Mouse (Mus musculus) MEL (cell line): ENCODE results near the gene Krtap9-3. TPM values are rescaled to one million over a fixed set of nuclear protein-coding genes. Genes with fewer than 3 reads are reported as not detected.
"Not testable (repeated sequence)": the region's sequence is repeated elsewhere in the genome, so short reads cannot be mapped to it uniquely, and the experiment has no call there.

Experiments
- DNase-seq: peaks from one replicate; pipeline ENCODE4 v3.0.0; 2011; ENCODE audit warnings: low read depth, low spot score
- H3K27ac ChIP-seq: 2 replicates; pipeline ENCODE4 v1.5.1; 2012; ENCODE audit warnings: low read depth, mild to moderate bottlenecking, control low read depth, low read length, moderate library complexity; ENCODE audit not compliant: control insufficient read depth
- H3K27me3 ChIP-seq, 2 experiments: fragments of 150-350 bp in 1 of 2; sonication (generic) in 1 of 2; 2 replicates each; pipeline ENCODE4 v1.6.1; 2012; ENCODE audit warnings: low read length in 2 of 2, mild to moderate bottlenecking in 2 of 2, improper control_type of control experiment in 1 of 2, moderate library complexity in 1 of 2; ENCODE audit not compliant: insufficient read depth in 2 of 2, control insufficient read depth in 1 of 2
- H3K36me3 ChIP-seq, 2 experiments: 2 replicates each; pipeline ENCODE4 v1.6.1; 2012 to 2014; ENCODE audit warnings: low read length in 2 of 2, improper control_type of control experiment in 1 of 2, inconsistent platforms in 1 of 2, mild to moderate bottlenecking in 1 of 2; ENCODE audit not compliant: insufficient read depth in 2 of 2, control insufficient read depth in 1 of 2
- H3K4me1 ChIP-seq, 2 experiments: fragments of 150-350 bp in 1 of 2; sonication (generic) in 1 of 2; 2 replicates each; pipeline ENCODE4 v1.6.1; 2012; ENCODE audit warnings: low read length in 2 of 2, improper control_type of control experiment in 1 of 2, mild to moderate bottlenecking in 1 of 2; ENCODE audit not compliant: insufficient read depth in 2 of 2, control insufficient read depth in 1 of 2
- H3K4me3 ChIP-seq, 2 experiments: fragments of 150-350 bp in 1 of 2; sonication (generic) in 1 of 2; 2 replicates each; pipeline ENCODE4 v1.5.1; 2012; ENCODE audit warnings: low read depth in 2 of 2, low read length in 2 of 2, mild to moderate bottlenecking in 2 of 2, moderate library complexity in 2 of 2, control low read depth in 1 of 2, improper control_type of control experiment in 1 of 2; ENCODE audit not compliant: control insufficient read depth in 1 of 2, insufficient read depth in 1 of 2
- H3K79me2 ChIP-seq: 2 replicates; pipeline ENCODE4 v1.6.1; 2012; ENCODE audit warnings: mild to moderate bottlenecking, low read length, moderate library complexity; ENCODE audit not compliant: control insufficient read depth, poor library complexity, insufficient read depth
- H3K9ac ChIP-seq: 2 replicates; pipeline ENCODE4 v1.6.1; 2012; ENCODE audit warnings: low read depth, mild to moderate bottlenecking, control low read depth, low read length, moderate library complexity; ENCODE audit not compliant: control insufficient read depth, poor library complexity, severe bottlenecking
- H3K9me3 ChIP-seq: fragments of 150-350 bp; sonication (generic); replicated peaks from 2 replicates; pipeline ENCODE4 v1.6.1; 2012; ENCODE audit warnings: mild to moderate bottlenecking, low read length, improper control_type of control experiment, moderate library complexity; ENCODE audit not compliant: insufficient read depth
- CHD2 ChIP-seq: IDR thresholded peaks from 2 replicates; pipeline ENCODE4 v1.6.1; 2011; ENCODE audit warnings: low read length, improper control_type of control experiment
- CTCF ChIP-seq, 3 experiments: IDR thresholded peaks in 2 of 3; conservative IDR thresholded peaks in 1 of 3; 2 replicates each; pipeline ENCODE4 v1.5.1; 2011 to 2012; ENCODE audit warnings: low read length in 3 of 3, low read depth in 2 of 3, mild to moderate bottlenecking in 2 of 3, improper control_type of control experiment in 1 of 3, inconsistent platforms in 1 of 3, mixed read lengths in 1 of 3, moderate library complexity in 1 of 3; ENCODE audit not compliant: control insufficient read depth in 1 of 3, insufficient read depth in 1 of 3, poor library complexity in 1 of 3, severe bottlenecking in 1 of 3
- E2F4 ChIP-seq: IDR thresholded peaks from 2 replicates; pipeline ENCODE4 v1.6.1; 2011; ENCODE audit warnings: low read depth, low read length, improper control_type of control experiment, borderline replicate concordance
- EP300 ChIP-seq, 2 experiments: IDR thresholded peaks; 2 replicates each; pipeline ENCODE4 v1.6.1; 2011; ENCODE audit warnings: improper control_type of control experiment in 2 of 2, low read length in 2 of 2, low read depth in 1 of 2, mild to moderate bottlenecking in 1 of 2
- GABPA ChIP-seq: IDR thresholded peaks from 2 replicates; pipeline ENCODE4 v1.6.1; 2012; ENCODE audit warnings: low read depth, mild to moderate bottlenecking, inconsistent platforms, low read length, improper control_type of control experiment, moderate library complexity
- GATA1 ChIP-seq: IDR thresholded peaks from 2 replicates; pipeline ENCODE4 v1.6.1; 2011; ENCODE audit warnings: low read depth, low read length, improper control_type of control experiment
- JUND ChIP-seq: IDR thresholded peaks from 2 replicates; pipeline ENCODE4 v1.6.1; 2011; ENCODE audit warnings: low read depth, mild to moderate bottlenecking, improper control_type of control experiment, low read length
- POLR2A ChIP-seq, 2 experiments: IDR thresholded peaks; 2 replicates each; pipeline ENCODE4 v1.6.1; 2011 to 2012; ENCODE audit warnings: low read length in 2 of 2, mild to moderate bottlenecking in 2 of 2, control low read depth in 1 of 2, improper control_type of control experiment in 1 of 2, low read depth in 1 of 2, moderate library complexity in 1 of 2; ENCODE audit not compliant: control insufficient read depth in 1 of 2, insufficient read depth in 1 of 2, poor library complexity in 1 of 2
- POLR2AphosphoS2 ChIP-seq: IDR thresholded peaks from 2 replicates; pipeline ENCODE4 v1.6.1; 2011; ENCODE audit warnings: low read length, improper control_type of control experiment
- RCOR1 ChIP-seq: IDR thresholded peaks from 2 replicates; pipeline ENCODE4 v1.6.1; 2012; ENCODE audit warnings: low read depth, mild to moderate bottlenecking, inconsistent platforms, low read length, improper control_type of control experiment
- SIN3A ChIP-seq: IDR thresholded peaks from 2 replicates; pipeline ENCODE4 v1.6.1; 2012; ENCODE audit warnings: low read length, improper control_type of control experiment, inconsistent platforms
- USF1 ChIP-seq: IDR thresholded peaks from 2 replicates; pipeline ENCODE4 v1.6.1; 2014; ENCODE audit warnings: low read depth, mild to moderate bottlenecking, inconsistent platforms, low read length, improper control_type of control experiment, moderate library complexity
- USF2 ChIP-seq, 2 experiments: IDR thresholded peaks; 2 replicates each; pipeline ENCODE4 v1.6.1; 2011 to 2012; ENCODE audit warnings: improper control_type of control experiment in 2 of 2, low read length in 2 of 2, borderline replicate concordance in 1 of 2, inconsistent platforms in 1 of 2, low read depth in 1 of 2, mild to moderate bottlenecking in 1 of 2; ENCODE audit not compliant: insufficient read depth in 1 of 2
- ZC3H11A ChIP-seq: IDR thresholded peaks from 2 replicates; pipeline ENCODE4 v1.6.1; 2012; ENCODE audit warnings: low read depth, mild to moderate bottlenecking, inconsistent platforms, low read length, improper control_type of control experiment
- ZNF384 ChIP-seq: IDR thresholded peaks from 2 replicates; pipeline ENCODE4 v1.6.1; 2012; ENCODE audit warnings: low read depth, mild to moderate bottlenecking, inconsistent platforms, low read length, improper control_type of control experiment
- polyA plus RNA-seq, 2 experiments: library from polyadenylated mRNA; stranded (reverse) in 1 of 2; unstranded in 1 of 2; fragments of >175 nt in 1 of 2; fragments of >200 nt in 1 of 2; gene quantifications; 2 replicates each; pipeline versions ENCODE4 v1.2.1 to v1.2.4; 2012; ENCODE audit warnings: low replicate concordance in 2 of 2, low read depth in 1 of 2; ENCODE audit not compliant: insufficient read length in 2 of 2, insufficient read depth in 1 of 2, missing spikeins in 1 of 2
- total RNA-seq: library from RNA; depleted of rRNA; stranded (reverse); fragments of 300-350 nt; gene quantifications from 2 replicates; pipeline ENCODE4 v1.2.3, GENCODE M21; 2012; rRNA removed

The Krtap9-3 gene
- total RNA-seq (not detected in 2 replicates), polyA plus RNA-seq (not detected)

GRCm38 (mm10) chr11:99597742-99598141, at the start of gene Krtap9-3:
TSS of gene Krtap9-3 (minus strand) at chr11:99598105.
- not testable (repeated sequence) for H3K4me3 ChIP-seq, H3K4me1 ChIP-seq, H3K27me3 ChIP-seq, DNase-seq, H3K27ac ChIP-seq, H3K36me3 ChIP-seq, H3K9ac ChIP-seq, H3K9me3 ChIP-seq, H3K79me2 ChIP-seq

GRCm38 (mm10) chr11:99646444-99646843, 48.5 kb upstream of the Krtap9-3 start:
- no peaks in the 10 kb centered on the region for H3K36me3 ChIP-seq
- no peaks in the 10 kb centered on the region for H3K4me1 ChIP-seq
- no peaks in the 10 kb centered on the region; the same call in 1 of the 2 replicates for H3K9me3 ChIP-seq
- no peak overlapping the region for H3K9ac ChIP-seq
- no peak overlapping the region for H3K27ac ChIP-seq
- H3K4me3 ChIP-seq = no peak overlapping the region
- no peaks in the 10 kb centered on the region for H3K27me3 ChIP-seq
- TF ChIP-seq ZNF384 (no peak), RCOR1 (no peak), GABPA (no peak), JUND (no peak), GATA1 (no peak), E2F4 (no peak), EP300 (IDR thresholded peaks at IDR 0.05; ENCODE audit: low read depth in 1 of 2, low read length in 2 of 2) (no peak), POLR2AphosphoS2 (no peak), CTCF (IDR thresholded peaks at IDR 0.05 in 2 of 3, conservative IDR thresholded peaks at IDR 0.05 in 1 of 3; ENCODE audit: control insufficient read depth in 1 of 3, insufficient read depth in 1 of 3, low read depth in 2 of 3, low read length in 3 of 3, poor library complexity in 1 of 3, severe bottlenecking in 1 of 3) (no peak), SIN3A (no peak), POLR2A (IDR thresholded peaks at IDR 0.05; ENCODE audit: control insufficient read depth in 1 of 2, insufficient read depth in 1 of 2, low read depth in 1 of 2, low read length in 2 of 2, poor library complexity in 1 of 2) (no peak)
- DNase-seq = no peak
- no peaks in the 10 kb centered on the region for H3K79me2 ChIP-seq

- Histone ChIP-seq H3K9ac (no peak overlapping the region), H3K79me2 (no peaks in the 10 kb centered on the region), H3K9me3 (no peaks in the 10 kb centered on the region; the same call in 1 of the 2 replicates), H3K4me3 (no peak overlapping the region), H3K27ac (no peak overlapping the region), H3K36me3 (no peaks in the 10 kb centered on the region), H3K27me3 (no peaks in the 10 kb centered on the region), H3K4me1 (no peaks in the 10 kb centered on the region)
- DNase-seq = no peak
- TF ChIP-seq CHD2 = no peak
- no peak for TF ChIP-seq USF2 (IDR thresholded peaks at IDR 0.05; ENCODE audit: borderline replicate concordance in 1 of 2, insufficient read depth in 1 of 2, low read depth in 1 of 2, low read length in 2 of 2)
- TF ChIP-seq EP300 (IDR thresholded peaks at IDR 0.05; ENCODE audit: low read depth in 1 of 2, low read length in 2 of 2) = no peak
- no peak for TF ChIP-seq ZC3H11A
- TF ChIP-seq USF1 = no peak
These were observed 46.4 kb upstream of the Krtap9-3 start for GRCm38 (mm10) chr11:99644351-99644750.

- not testable (repeated sequence) for H3K4me3 ChIP-seq, H3K27ac ChIP-seq, H3K4me1 ChIP-seq, H3K9me3 ChIP-seq, H3K79me2 ChIP-seq, DNase-seq, H3K36me3 ChIP-seq, H3K9ac ChIP-seq, H3K27me3 ChIP-seq
These were observed 45.8 kb upstream of the Krtap9-3 start, which contains the start of gene Krtap4-7 for GRCm38 (mm10) chr11:99643635-99644139. TSS of gene Krtap4-7 (minus strand) at chr11:99644089.
